Mouse (Mus musculus) CH12.LX (cell line): Measurements from ENCODE around the gene Dner.

ENCODE experiments used
- CTCF ChIP-seq, 2 experiments: IDR thresholded peaks in 1 of 2; conservative IDR thresholded peaks in 1 of 2; 2 replicates each; pipeline ENCODE4 v1.5.1; 2011 to 2012; ENCODE audit warnings: low read depth in 2 of 2, low read length in 2 of 2, improper control_type of control experiment in 1 of 2, inconsistent platforms in 1 of 2, mild to moderate bottlenecking in 1 of 2, moderate library complexity in 1 of 2
- PAX5 ChIP-seq: IDR thresholded peaks from 2 replicates; pipeline ENCODE4 v1.6.1; 2012; ENCODE audit warnings: low read length, inconsistent platforms, mixed read lengths
- POLR2A ChIP-seq: IDR thresholded peaks from 2 replicates; pipeline ENCODE4 v1.6.1; 2011; ENCODE audit warnings: low read depth, mild to moderate bottlenecking, improper control_type of control experiment, low read length
- TBP ChIP-seq: conservative IDR thresholded peaks from 2 replicates; pipeline ENCODE4 v1.6.1; 2011; ENCODE audit warnings: low read depth, low read length, improper control_type of control experiment

DNA sequence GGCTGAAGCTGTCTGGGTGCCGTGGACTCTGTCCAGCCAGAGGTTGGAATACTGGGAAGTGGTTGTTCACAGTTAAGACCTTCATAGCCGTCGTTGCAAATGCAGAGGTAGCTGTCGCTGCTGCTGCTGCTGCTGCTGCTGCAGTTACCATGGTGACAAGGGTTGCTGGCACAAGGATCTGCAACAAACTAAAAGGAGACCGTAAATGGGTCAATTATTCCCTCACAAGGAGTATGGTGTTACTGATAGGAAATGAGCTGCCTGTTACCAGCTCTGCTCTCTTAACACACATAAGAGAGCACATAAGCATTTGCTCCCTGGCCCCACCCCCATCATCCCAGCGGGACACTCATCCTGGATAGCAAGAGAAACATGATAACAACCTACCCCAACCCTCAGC lies 110.6 kb downstream of the Dner start:
- TF ChIP-seq CTCF (conservative IDR thresholded peaks at IDR 0.05 in 1 of 2, IDR thresholded peaks at IDR 0.05 in 1 of 2; ENCODE audit: low read depth in 2 of 2, low read length in 2 of 2): no peak
- TF ChIP-seq POLR2A: no peak
- no peak for TF ChIP-seq TBP
- no peak for TF ChIP-seq PAX5
